Mouse (Mus musculus) small intestine, adult 10 weeks (tissue): ENCODE results near the gene Ascc3. TPM values are rescaled to one million over a fixed set of nuclear protein-coding genes. Genes with fewer than 3 reads are reported as not detected.

Source experiments
- polyA plus RNA-seq: library from polyadenylated mRNA; stranded (reverse); fragments of 350-450 nt; fragmentation: Illumina TruSeq; extraction: RNeasy Lipid Tissue Mini Kit (QIAGEN cat#74804); gene quantifications from one replicate; pipeline ENCODE4 v1.2.3, GENCODE M21; 2014; ENCODE audit warnings: low replicate concordance

Ascc3 gene
- polyA plus RNA-seq, result 31.9 TPM

GRCm38 (mm10) chr10:50592355-50593293 lies at the start of gene Ascc3:
Ascc3 (plus strand) TSS chr10:50592669.

GRCm38 (mm10) chr10:50894170-50894991 lies 301.9 kb downstream of the Ascc3 start, which contains the start of gene Sim1:
Sim1 (plus strand) TSS chr10:50894754.

